Mouse (Mus musculus) limb, embryonic 11.5 days (tissue): ENCODE measurements at regions not wholly inside any gene's neighbourhood (a gene's known extent, or its start where the extent isn't known, plus 50 kb on each side); places are given as distances from the start of the nearest gene placed in this dataset.

Experiments
- ATAC-seq: fragments of 200-750 bp; cut with Nextera tagmentation; 2 replicates; pipeline ENCODE4 v1.8.0; 2017; ENCODE audit warnings: low read depth; ENCODE audit not compliant: insufficient number of reproducible peaks, low FRiP score, low TSS enrichment
- DNase-seq: peaks from one replicate; pipeline ENCODE4 v3.0.0-alpha.2; 2015; ENCODE audit warnings: low spot score
- H3K27ac ChIP-seq: fragments of 300-500 bp; sonication (generic); replicated peaks from 2 replicates; pipeline ENCODE4 v1.5.1; 2014; ENCODE audit warnings: low read depth, mild to moderate bottlenecking, low read length
- H3K27me3 ChIP-seq: fragments of 300-500 bp; sonication (generic); 2 replicates; pipeline ENCODE4 v1.6.1; 2014; ENCODE audit warnings: mild to moderate bottlenecking, low read length, mixed read lengths; ENCODE audit not compliant: control insufficient read depth, insufficient read depth
- H3K36me3 ChIP-seq: fragments of 300-500 bp; sonication (generic); 2 replicates; pipeline ENCODE4 v1.6.1; 2014; ENCODE audit warnings: mild to moderate bottlenecking, low read length, moderate library complexity, mixed read lengths; ENCODE audit not compliant: control insufficient read depth, insufficient read depth
- H3K4me1 ChIP-seq: fragments of 300-500 bp; sonication (generic); 2 replicates; pipeline ENCODE4 v1.6.1; 2014; ENCODE audit warnings: low read length, mixed read lengths; ENCODE audit not compliant: control insufficient read depth, insufficient read depth
- H3K4me2 ChIP-seq: fragments of 300-500 bp; sonication (generic); 2 replicates; pipeline ENCODE4 v1.6.1; 2014; ENCODE audit warnings: low read depth, mild to moderate bottlenecking, moderate library complexity; ENCODE audit not compliant: severe bottlenecking
- H3K4me3 ChIP-seq: fragments of 300-500 bp; sonication (generic); 2 replicates; pipeline ENCODE4 v1.5.1; 2014; ENCODE audit warnings: low read depth, low read length
- H3K9ac ChIP-seq: fragments of 300-500 bp; sonication (generic); 2 replicates; pipeline ENCODE4 v1.6.1; 2014; ENCODE audit warnings: mild to moderate bottlenecking, low read length
- H3K9me3 ChIP-seq: fragments of 300-500 bp; sonication (generic); 2 replicates; pipeline ENCODE4 v1.6.1; 2016; ENCODE audit warnings: low read length; ENCODE audit not compliant: control insufficient read depth
- WGBS: fragments of 180-500 bp; shearing (Covaris S2); extraction: QIAGEN DNeasy Blood & Tissue Kit; methylation state at CpG from one replicate; pipeline ENCODE4 v1.1.7; 2014; 5-methylcytosine and 5-hydroxymethylcytosine counted together

DNA sequence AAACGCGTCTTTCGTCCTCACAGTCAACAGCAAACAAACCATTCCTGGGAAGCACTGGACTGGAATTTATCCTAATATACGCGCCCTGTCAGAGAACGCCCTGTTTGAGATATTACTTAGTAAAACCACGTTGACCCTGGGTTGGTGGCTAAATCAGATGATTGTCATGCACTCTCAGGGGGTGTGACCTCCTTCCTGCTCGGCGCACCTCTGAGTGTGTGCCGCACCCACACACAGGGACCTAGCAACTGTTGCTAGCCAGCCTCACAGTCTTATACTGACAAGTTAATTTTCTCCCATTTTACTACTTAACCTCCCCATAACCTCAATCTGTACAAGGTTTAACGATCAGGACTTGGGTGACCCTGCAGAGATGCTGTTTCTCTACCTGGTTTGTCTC lies 284.4 kb upstream of the Slc16a7 start:
- no peak overlapping the region for H3K27ac ChIP-seq
- no peak overlapping the region for H3K9ac ChIP-seq
- H3K4me2 ChIP-seq: no peak overlapping the region
- WGBS: 64% methylated on average over 11 of the region's 11 CpGs
- H3K4me1 ChIP-seq: no peaks in the 10 kb centered on the region; the same call in 1 of the 2 replicates
- H3K36me3 ChIP-seq: no peaks in the 10 kb centered on the region
- H3K9me3 ChIP-seq: no peaks in the 10 kb centered on the region
- H3K4me3 ChIP-seq: no peak overlapping the region
- DNase-seq: peak; percentile 30
- H3K27me3 ChIP-seq: no peaks in the 10 kb centered on the region
- ATAC-seq: peak; percentile 26; the same call in 1 of the 2 replicates

DNA sequence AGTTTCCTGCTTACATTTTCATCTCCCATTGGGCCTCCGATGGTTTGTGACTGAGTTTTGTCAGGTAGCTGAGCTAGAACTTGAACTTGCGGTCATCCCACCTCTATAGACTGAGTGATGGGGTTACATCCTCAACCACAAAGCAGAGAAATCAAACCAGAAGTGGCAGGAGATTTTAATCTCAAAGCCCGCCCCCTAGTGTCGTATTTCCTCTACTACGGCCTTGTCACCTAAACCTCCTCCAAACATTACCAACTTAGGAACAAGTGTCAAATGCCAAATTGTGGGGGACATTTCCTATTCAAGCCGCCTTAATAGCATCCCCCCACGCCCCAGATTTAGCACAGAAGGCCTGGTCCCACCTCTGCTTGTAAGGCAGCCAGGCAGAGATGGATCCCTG lies 286.3 kb upstream of the Lrig3 start:
- H3K9ac ChIP-seq: no peak overlapping the region
- H3K27me3 ChIP-seq: no peaks in the 10 kb centered on the region
- WGBS: 75% methylated on average over 7 of the region's 7 CpGs
- no peak overlapping the region for H3K27ac ChIP-seq
- H3K4me1 ChIP-seq: no peaks in the 10 kb centered on the region
- no peaks in the 10 kb centered on the region for H3K9me3 ChIP-seq
- H3K36me3 ChIP-seq: no peaks in the 10 kb centered on the region
- DNase-seq (no peak), ATAC-seq (no peak)
- H3K4me3 ChIP-seq: no peak overlapping the region
- H3K4me2 ChIP-seq: no peak overlapping the region

DNA sequence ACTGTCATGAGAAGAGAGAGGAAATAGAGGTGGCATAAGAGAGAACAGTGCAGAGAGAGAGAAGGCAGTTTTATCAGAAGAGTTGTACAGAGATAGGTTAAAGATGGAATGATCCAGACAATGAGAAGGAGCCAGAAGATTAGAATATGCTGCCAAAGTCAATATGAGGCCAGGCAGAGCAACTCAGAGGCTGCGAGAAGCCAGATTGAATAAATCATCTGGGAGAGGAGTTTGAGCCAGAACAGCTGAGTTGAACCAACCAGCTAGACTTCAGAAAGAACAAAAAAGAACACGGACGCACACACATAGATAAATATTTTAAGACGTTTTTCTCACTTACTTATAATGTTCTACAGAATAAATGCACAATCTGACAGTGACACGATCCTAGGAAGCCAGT lies 280.8 kb upstream of the Lrig3 start:
- no peak overlapping the region for H3K4me3 ChIP-seq
- no peaks in the 10 kb centered on the region for H3K4me1 ChIP-seq
- H3K9me3 ChIP-seq: no peaks in the 10 kb centered on the region
- no peak for ATAC-seq
- no peaks in the 10 kb centered on the region for H3K36me3 ChIP-seq
- no peak overlapping the region for H3K9ac ChIP-seq
- no peak for DNase-seq
- 94% methylated on average over 5 of the region's 5 CpGs for WGBS
- H3K27me3 ChIP-seq: no peaks in the 10 kb centered on the region
- no peak overlapping the region for H3K4me2 ChIP-seq
- H3K27ac ChIP-seq: no peak overlapping the region

DNA sequence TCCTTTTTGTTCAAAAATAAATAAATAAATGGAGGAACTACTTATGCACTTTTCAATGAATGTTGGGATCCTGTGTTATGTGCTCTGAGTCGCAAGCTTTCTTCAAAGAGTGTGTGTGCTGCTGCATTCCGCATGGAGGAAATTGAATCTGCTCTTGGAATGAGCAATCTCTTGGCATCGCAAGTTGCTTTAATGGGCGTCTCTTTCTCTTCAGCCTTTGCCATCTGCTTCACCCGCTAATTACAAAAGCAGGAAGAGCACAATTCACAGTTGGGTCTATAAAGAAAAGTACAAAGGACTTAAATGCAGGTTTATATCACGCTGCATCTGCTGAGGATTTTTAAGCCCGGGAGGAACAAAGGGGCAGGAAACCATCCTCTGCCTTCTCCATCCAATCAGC lies 272.5 kb upstream of the Lrig3 start:
- WGBS: 62% methylated on average over 7 of the region's 7 CpGs
- Histone ChIP-seq H3K36me3 (no peaks in the 10 kb centered on the region), H3K4me1 (no peaks in the 10 kb centered on the region), H3K4me3 (no peak overlapping the region), H3K27ac (no peak overlapping the region), H3K4me2 (no peak overlapping the region), H3K9ac (no peak overlapping the region), H3K9me3 (no peaks in the 10 kb centered on the region), H3K27me3 (no peaks in the 10 kb centered on the region)
- DNase-seq (no peak), ATAC-seq (no peak)

DNA sequence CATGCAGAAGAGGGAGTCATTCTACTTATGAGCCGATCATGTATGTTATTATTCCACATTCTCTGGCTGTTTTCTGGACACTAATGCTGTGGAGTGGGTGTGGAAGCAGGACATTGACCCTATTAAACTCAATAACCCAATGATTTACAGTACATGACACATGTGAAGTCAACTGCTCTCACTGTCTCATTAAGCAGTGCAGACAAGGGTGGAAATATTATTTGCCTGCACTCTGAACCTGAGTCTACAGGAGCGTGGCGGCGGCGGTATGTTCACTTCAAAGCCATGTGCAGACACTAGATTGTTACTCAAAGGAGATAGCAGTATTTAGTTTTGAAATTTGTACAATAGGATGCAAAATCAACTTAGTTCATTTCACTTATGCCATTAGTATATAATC lies 269.8 kb upstream of the Lrig3 start:
- H3K4me3 ChIP-seq: no peak overlapping the region
- no peak for DNase-seq
- H3K27ac ChIP-seq: no peak overlapping the region
- no peak overlapping the region for H3K4me2 ChIP-seq
- H3K9ac ChIP-seq: no peak overlapping the region
- H3K4me1 ChIP-seq: no peaks in the 10 kb centered on the region
- H3K9me3 ChIP-seq: no peaks in the 10 kb centered on the region
- H3K36me3 ChIP-seq: no peaks in the 10 kb centered on the region
- no peak for ATAC-seq
- no peaks in the 10 kb centered on the region for H3K27me3 ChIP-seq
- 92% methylated on average over 5 of the region's 5 CpGs for WGBS

DNA sequence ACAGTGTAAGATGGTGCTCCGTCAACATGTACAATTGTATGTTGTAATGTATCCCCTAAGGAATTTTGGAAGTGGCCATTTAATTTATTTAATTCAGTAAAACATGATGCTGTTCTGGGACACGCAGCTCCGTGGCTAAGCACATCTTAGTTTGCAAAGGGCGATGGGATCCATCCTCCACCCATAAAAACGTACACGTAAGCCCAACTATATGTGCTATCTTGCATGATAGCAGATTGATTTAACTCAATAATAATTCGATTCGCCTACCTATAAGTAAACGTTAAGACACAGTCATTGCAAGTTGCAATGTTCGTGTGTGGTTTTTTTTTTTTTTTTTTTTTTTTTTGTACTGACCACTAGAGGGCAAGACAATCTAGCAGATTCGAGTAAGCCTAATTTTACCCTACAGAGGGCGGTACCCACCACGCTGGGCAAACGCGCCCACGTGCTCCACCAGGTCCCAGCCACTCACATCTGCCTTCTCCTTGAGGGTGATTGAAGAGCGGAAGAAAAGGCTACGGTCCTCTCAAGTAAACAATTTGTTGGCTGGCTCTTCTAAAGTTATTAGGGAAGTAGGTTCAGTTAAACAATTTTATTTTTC lies 240.8 kb upstream of the Lrig3 start:
- Histone ChIP-seq H3K4me2 (no peak overlapping the region), H3K27me3 (no peaks in the 10 kb centered on the region), H3K36me3 (no peaks in the 10 kb centered on the region), H3K4me3 (no peak overlapping the region), H3K9me3 (no peaks in the 10 kb centered on the region), H3K9ac (no peak overlapping the region), H3K27ac (no peak overlapping the region), H3K4me1 (no peaks in the 10 kb centered on the region)
- ATAC-seq: peak; percentile 85
- DNase-seq: peak; percentile 84
- WGBS: 33% methylated on average over 18 of the region's 18 CpGs

DNA sequence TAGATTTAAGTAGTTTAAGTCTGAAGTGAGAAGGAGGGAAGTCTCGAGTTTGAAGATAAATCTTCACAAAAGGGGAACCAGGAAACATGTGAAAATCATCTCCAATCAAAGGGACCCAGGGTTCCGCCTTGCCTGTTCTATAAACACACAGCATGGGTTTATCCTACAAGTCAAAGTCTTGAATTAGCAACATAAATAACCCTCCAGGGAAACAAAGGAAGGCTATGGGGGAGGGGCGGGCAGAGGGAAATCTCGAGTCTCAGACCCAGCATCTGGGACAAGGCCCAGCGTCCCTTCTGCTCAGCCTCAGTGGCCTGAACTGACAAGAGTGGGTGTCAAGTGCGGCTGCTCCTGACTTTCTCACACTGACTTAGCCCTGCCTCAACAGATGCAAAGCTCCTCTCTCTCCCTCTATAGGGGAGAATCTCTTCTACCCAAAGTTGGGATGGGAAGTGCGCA lies 240.3 kb upstream of the Lrig3 start:
- no peak overlapping the region for H3K9ac ChIP-seq
- 14% methylated on average over 7 of the region's 7 CpGs for WGBS
- H3K4me1 ChIP-seq: no peaks in the 10 kb centered on the region
- ATAC-seq (peak; percentile 72), DNase-seq (peak; percentile 79)
- H3K27ac ChIP-seq: no peak overlapping the region
- no peaks in the 10 kb centered on the region for H3K27me3 ChIP-seq
- H3K4me3 ChIP-seq: no peak overlapping the region
- no peaks in the 10 kb centered on the region for H3K9me3 ChIP-seq
- H3K4me2 ChIP-seq: no peak overlapping the region
- no peaks in the 10 kb centered on the region for H3K36me3 ChIP-seq

DNA sequence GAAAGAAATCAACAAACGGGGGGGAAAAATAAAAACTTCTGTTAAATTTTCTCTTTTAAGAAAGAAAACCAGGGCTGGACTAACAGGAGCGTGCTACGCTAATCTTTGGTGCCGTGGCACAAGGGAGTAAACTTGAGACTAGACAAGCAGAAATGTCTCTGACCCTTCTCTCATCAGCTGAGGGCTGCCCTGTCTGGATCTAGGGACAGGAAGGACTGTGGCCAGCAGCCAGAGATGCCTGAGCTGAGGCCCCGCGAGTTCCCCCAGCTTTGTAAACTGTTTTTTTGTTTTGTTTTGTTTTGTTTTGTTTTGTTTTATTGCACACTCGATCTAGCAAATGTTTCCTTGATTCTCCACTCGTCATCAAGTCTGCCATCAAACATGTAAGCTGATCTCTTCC lies 239.4 kb upstream of the Lrig3 start:
- H3K27ac ChIP-seq: no peak overlapping the region
- H3K9ac ChIP-seq: no peak overlapping the region
- no peak overlapping the region for H3K4me3 ChIP-seq
- no peak overlapping the region for H3K4me2 ChIP-seq
- no peak for ATAC-seq
- no peaks in the 10 kb centered on the region for H3K4me1 ChIP-seq
- no peaks in the 10 kb centered on the region for H3K27me3 ChIP-seq
- 65% methylated on average over 8 of the region's 8 CpGs for WGBS
- DNase-seq: no peak
- H3K9me3 ChIP-seq: no peaks in the 10 kb centered on the region
- no peaks in the 10 kb centered on the region for H3K36me3 ChIP-seq
